Mouse (Mus musculus): ENCODE measurements around the gene Plch1.
A peak's percentile ranks its signal among the peaks of the same experiment; 100 is the strongest.

The Plch1 gene

GRCm38 (mm10) chr3:63899309-63899695 is at the start of gene Plch1:
TSS of gene Plch1 (minus strand) at chr3:63899472.
- DNase-seq (ENCODE audit: low read depth, low spot score) = no peak

DNA sequence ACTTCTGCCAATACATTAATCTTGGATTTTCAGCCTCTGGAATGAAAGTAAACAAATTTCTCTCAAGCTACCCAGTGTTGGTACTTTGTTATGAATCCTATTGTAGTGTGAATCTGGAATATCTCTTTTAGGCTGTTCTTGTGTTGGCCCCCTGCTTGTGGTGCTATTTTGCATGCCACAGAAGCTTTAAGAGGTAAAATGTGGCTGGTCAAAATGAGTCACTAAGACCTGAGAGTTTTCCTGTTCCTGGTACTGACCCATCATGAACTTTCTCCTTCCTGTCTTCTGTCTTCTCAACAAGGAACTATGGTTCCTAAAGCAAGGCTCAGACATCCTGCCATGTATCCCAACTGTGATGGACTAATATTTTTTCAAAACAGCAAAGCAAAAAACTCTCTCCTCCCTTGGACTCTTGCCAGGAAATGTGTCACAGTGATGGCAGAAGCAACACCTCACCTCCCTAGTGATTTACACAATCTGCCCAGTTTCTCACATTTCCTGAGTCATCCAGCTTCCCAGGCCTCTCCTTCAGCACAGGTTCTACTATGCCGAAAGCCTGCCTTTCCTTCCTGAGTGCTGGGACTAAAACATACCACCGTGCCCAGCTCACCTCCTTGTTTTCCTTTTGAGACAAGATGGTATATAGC is 42.1 kb upstream of the Plch1 start:
- peak; percentile 50 for DNase-seq (ENCODE audit: low read depth, low spot score)

DNA sequence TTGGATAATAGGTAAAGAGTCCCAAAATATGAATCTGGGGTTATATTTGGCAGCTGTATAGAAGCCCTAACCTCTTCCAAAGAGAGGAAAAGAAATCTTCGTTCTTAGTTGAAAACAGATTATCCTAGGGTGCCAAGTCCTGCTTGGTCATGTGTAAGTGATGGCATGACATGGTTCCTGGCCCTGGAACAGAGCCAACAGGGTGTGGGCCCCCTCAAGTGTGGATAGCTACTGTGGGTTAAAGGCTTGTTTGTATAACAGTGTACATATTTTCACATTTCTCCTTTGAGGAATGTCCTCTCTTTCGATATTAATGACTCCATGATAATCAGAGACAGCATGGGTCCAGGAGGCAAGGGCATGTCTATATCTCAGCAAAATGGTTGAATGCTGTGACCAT is 39.7 kb upstream of the Plch1 start:
- no peak for DNase-seq (ENCODE audit: low read depth, low spot score)

- DNase-seq (ENCODE audit: low read depth, low spot score) = peak; percentile 44
Observed at GRCm38 (mm10) chr3:63928878-63929859, 29.9 kb upstream of the Plch1 start, which contains the start of gene E130311K13Rik. TSS of gene E130311K13Rik (minus strand) at chr3:63929472.

DNA sequence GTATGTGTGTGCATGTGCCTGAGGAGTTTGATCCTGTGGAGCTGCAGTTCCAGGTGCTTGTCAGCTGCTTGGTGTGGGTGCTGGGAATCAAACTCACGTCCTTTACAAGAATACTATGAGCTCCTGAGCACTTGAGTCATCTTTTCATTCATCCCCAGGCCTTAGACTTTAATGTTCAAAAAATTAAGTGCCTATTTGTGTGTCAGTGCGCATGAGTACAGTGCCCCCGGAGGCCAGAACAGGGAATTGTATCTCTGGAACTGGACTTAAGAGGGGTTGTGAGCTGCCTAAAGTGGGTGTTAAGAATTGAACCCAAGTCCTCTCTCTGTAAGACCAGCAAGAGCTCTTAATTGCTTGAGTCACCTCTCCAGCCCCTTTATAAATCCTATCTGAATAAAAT is 20.4 kb upstream of the Plch1 start:
- DNase-seq (ENCODE audit: low read depth, low spot score) = no peak

DNA sequence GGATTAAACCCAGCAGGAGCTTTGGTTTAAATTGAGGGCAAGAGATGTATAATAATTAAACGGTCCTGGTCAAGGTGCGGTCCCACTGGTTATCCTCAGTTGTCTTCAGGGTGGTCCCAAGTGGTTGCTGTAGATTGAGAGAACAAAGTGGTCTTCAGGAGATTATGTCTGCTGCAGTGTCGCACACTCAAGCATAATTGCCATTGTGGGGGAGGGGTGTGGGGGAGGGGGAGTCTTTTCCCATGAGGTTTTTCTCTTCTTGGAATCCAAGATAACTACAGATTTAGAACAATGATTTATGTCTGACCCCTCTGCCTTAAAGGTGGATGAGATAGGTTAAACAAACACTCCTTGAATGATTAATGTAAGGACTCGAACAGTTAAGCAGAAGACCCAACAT is 11.0 kb upstream of the Plch1 start:
- DNase-seq (ENCODE audit: low read depth, low spot score) = no peak

- DNase-seq (ENCODE audit: low read depth, low spot score) = no peak
Observed at GRCm38 (mm10) chr3:63905241-63905640, 6.0 kb upstream of the Plch1 start.

- no peak for DNase-seq (ENCODE audit: low read depth, low spot score)
Observed at GRCm38 (mm10) chr3:63904157-63904556, 4.9 kb upstream of the Plch1 start.

DNA sequence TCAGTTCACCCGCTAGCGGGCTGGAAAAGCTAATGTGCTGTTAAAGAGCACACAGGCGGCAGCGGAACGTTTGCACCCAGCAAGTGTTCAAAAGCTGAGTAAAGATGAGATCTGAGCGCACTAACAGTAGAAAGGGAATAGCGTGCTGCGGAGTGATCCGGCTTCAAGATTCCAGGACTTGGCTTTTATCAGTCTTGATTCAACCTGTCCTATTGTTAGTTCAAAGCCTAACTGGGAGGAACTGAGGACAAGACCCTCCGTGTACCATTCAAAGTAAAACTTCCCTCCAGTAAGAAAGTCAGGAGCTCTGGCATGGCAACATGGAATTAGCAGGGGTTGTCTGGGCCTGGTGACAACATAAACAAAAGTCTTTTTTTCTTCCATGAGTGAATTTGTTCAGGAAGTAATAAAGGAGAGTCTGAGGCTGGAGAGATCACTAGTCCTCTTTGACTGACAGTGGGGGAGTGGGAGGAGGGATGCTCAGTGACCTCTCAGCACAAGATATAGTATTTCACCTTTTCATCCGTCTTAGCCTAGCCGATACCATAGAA is 824 bp upstream of the Plch1 start:
- DNase-seq (ENCODE audit: low read depth, low spot score) = no peak

DNA sequence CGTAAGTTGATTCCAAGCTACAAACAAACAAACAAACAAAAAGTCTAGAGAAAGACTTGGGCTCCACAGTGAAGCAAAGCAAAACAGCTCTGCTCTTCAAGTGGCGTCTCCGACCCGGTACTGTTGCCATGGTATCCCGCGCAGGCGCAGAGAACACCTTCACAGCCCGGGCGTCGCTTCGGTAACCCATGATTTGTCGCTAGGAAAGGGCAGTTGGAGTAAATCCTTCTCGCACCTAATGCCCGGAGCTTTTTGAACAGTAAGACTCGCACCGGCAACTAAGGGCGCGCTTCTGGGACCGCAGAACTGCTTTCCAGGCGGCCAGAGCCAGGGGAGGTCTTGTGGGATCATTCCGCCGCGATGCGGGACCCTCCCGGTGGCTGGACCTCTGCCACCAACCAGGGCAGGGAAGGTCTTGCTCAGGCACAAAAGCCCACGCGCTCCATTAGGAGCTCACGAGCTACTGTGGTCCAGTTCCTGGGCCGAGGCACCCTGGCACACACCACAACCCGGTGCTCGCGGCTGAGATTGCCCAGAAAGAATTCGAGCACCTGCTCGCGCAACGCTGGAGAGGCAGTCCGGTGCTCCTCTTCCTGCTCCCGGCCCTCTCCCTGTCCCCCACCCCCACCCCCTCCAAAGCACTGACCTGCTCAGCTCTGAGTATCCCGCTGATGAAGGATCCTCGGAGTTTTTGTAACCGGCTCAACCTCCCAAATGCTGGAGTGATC is 527 bp downstream of the Plch1 start:
- peak; percentile 59 for DNase-seq (ENCODE audit: low read depth, low spot score)

- DNase-seq (ENCODE audit: low read depth, low spot score) = no peak
Observed at GRCm38 (mm10) chr3:63897177-63897576, 2.1 kb downstream of the Plch1 start.

DNA sequence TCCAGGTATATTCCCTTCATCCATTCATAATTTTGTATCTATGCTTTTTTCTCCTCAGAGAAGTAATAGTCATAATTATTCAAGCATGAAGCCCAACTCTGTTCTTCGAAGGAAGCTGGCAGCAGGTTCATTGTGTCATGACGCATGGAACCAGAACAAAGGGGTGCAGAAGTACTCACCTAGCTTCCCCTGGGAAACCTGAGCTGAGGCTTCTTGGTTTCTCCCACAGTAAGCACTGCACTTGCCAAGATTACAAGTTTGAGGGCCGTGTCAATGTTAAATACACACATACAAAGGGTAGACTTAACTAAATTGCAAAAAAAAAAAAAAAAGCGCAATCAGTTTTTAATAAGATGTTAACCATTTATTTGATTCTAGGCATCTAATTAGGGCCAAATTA is 3.0 kb downstream of the Plch1 start:
- DNase-seq (ENCODE audit: low read depth, low spot score) = no peak

- no peak for DNase-seq (ENCODE audit: low read depth, low spot score)
Observed at GRCm38 (mm10) chr3:63895786-63896185, 3.5 kb downstream of the Plch1 start.

- DNase-seq (ENCODE audit: low read depth, low spot score) = no peak
Observed at GRCm38 (mm10) chr3:63893677-63894076, 5.6 kb downstream of the Plch1 start.

DNA sequence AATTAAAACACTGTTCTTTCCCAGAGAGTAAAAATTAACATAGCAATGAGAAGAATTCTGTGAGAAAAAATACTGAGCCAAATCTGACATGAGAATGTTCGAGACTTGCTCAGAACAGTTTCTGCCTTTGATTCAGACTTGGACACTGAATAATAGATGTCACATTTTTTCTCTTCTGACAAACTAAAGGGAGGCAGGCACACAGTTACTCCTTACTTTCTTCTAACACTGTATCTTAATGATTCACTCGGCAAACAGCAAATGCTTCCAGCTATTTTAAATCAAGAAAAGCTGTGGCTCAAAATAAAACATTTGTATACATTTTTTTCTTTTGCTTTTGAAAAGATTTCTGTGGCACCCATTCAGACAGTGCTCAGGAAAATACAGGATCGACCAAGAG is 7.1 kb downstream of the Plch1 start:
- DNase-seq (ENCODE audit: low read depth, low spot score) = no peak

GRCm38 (mm10) chr3:63881065-63881464 is 18.2 kb downstream of the Plch1 start:
- no peak for DNase-seq (ENCODE audit: low read depth, low spot score)

DNA sequence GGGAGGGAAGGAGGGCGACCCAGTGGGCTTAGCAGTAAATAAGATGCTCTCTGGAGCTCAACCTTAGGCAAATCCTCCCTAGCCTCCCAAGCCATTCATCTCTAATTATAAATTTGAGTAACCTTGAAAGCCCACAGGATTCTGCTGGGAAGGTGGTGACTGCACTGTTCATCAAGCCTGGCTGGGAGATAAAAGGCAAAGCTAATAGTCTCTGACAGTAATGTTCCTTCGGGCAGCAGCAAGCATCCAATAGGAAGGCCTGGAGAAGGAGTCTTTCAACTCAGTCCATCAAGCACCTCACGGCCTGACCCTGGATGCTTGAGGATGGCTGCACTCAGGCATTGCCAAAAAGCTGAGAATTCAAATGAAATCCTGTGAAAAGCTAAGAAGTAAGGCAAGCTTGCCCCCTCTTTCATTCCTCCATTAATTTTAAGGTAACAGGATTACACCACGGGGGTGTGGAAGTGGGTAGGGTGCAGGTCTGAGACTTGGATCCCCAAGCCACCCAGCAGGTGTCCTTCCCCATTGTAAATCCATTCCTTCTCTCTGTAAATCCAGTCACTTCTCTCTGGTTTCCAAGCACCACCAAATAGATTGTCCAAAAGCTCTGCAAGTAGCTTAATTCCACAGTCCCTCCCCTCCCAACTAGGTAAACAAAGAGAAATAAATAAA is 20.1 kb downstream of the Plch1 start:
- no peak for DNase-seq (ENCODE audit: low read depth, low spot score)

GRCm38 (mm10) chr3:63872818-63873217 is 26.5 kb downstream of the Plch1 start:
- DNase-seq (ENCODE audit: low read depth, low spot score) = no peak

DNA sequence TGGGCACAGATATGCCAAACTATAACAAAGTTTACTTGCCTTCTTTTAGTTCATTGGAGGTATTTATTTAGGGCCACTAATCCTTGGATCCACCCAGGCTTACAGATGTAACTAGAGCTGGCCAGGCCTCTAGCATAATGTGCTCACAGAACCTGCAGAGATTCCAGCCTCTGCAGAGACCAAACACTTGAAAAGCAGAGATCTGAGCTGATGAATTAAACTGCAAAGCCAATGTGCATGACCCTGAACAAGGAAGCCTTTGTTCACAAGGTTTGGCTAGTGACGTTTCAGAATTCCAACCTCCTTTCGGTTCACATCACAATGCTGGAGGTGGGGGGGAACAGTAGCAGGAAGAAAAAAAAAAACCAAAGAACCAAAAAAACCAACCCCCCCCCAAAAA is 28.0 kb downstream of the Plch1 start:
- no peak for DNase-seq (ENCODE audit: low read depth, low spot score)

- DNase-seq (ENCODE audit: low read depth, low spot score) = no peak
Observed at GRCm38 (mm10) chr3:63868285-63868684, 31.0 kb downstream of the Plch1 start.

GRCm38 (mm10) chr3:63865069-63865468 is 34.2 kb downstream of the Plch1 start:
- DNase-seq (ENCODE audit: low read depth, low spot score) = no peak
